Mouse (Mus musculus): ENCODE results near the gene Pdzd3. TPM values are rescaled to one million over a fixed set of nuclear protein-coding genes. Genes with fewer than 3 reads are reported as not detected.

The Pdzd3 gene
- 0.32 and 0.58 TPM in 2 replicates for polyA plus RNA-seq (2015; fragmentation: Nextera tagmentation; extraction: Ambion mirVana)

GRCm38 (mm10) chr9:44251314-44251713 is at the start of gene Pdzd3:
TSS of gene Pdzd3 (minus strand) at chr9:44251471.

GRCm38 (mm10) chr9:44288076-44288958 is 37.0 kb upstream of the Pdzd3 start, which contains the start of gene Abcg4:
TSS of gene Abcg4 (minus strand) at chr9:44288615.

GRCm38 (mm10) chr9:44268432-44268831 is 17.2 kb upstream of the Pdzd3 start, which contains the start of gene Nlrx1:
TSS of gene Nlrx1 (minus strand) at chr9:44268599.

GRCm38 (mm10) chr9:44240399-44240798 is 10.9 kb downstream of the Pdzd3 start, which contains the start of gene Ccdc153:
TSS of gene Ccdc153 (plus strand) at chr9:44240676.

GRCm38 (mm10) chr9:44233802-44234478 is 17.3 kb downstream of the Pdzd3 start, which contains the start of gene Cbl:
TSS of gene Cbl (minus strand) at chr9:44234049.

Other genes with a start within 250 kb of the Pdzd3 start
- 10.9 and 19.0 TPM in 2 replicates for gene Thy1, start 208.1 kb downstream of the Pdzd3 start, polyA plus RNA-seq (2015; fragmentation: Nextera tagmentation; extraction: Ambion mirVana)
- gene Usp2, start 184.4 kb downstream of the Pdzd3 start, polyA plus RNA-seq (2015; fragmentation: Nextera tagmentation; extraction: Ambion mirVana) = 10.1 and 14.3 TPM in 2 replicates
- gene Mfrp, start 149.7 kb downstream of the Pdzd3 start, polyA plus RNA-seq (2015; fragmentation: Nextera tagmentation; extraction: Ambion mirVana) = 0.03 and 0.11 TPM in 2 replicates
- gene C1qtnf5, start 144.2 kb downstream of the Pdzd3 start, polyA plus RNA-seq (2015; fragmentation: Nextera tagmentation; extraction: Ambion mirVana) = 12.8 and 16.9 TPM in 2 replicates
- 0.16 and 0.28 TPM in 2 replicates for gene Gm49380, start 138.0 kb downstream of the Pdzd3 start, polyA plus RNA-seq (2015; fragmentation: Nextera tagmentation; extraction: Ambion mirVana)
- 22.4 and 35.7 TPM in 2 replicates for gene Rnf26, start 138.0 kb downstream of the Pdzd3 start, polyA plus RNA-seq (2015; fragmentation: Nextera tagmentation; extraction: Ambion mirVana)
- gene Mcam, start 117.0 kb downstream of the Pdzd3 start, polyA plus RNA-seq (2015; fragmentation: Nextera tagmentation; extraction: Ambion mirVana) = 27.4 and 36.3 TPM in 2 replicates
- gene Cbl, start 17.4 kb downstream of the Pdzd3 start, polyA plus RNA-seq (2015; fragmentation: Nextera tagmentation; extraction: Ambion mirVana) = 5.7 and 7.4 TPM in 2 replicates
- 2.3 and 4.2 TPM in 2 replicates for gene Ccdc153, start 10.8 kb downstream of the Pdzd3 start, polyA plus RNA-seq (2015; fragmentation: Nextera tagmentation; extraction: Ambion mirVana)
- 14.2 and 22.7 TPM in 2 replicates for gene Nlrx1, start 17.1 kb upstream of the Pdzd3 start, polyA plus RNA-seq (2015; fragmentation: Nextera tagmentation; extraction: Ambion mirVana)
- gene Abcg4, start 37.1 kb upstream of the Pdzd3 start, polyA plus RNA-seq (2015; fragmentation: Nextera tagmentation; extraction: Ambion mirVana) = 8.9 and 12.6 TPM in 2 replicates
- gene Hinfp, start 54.2 kb upstream of the Pdzd3 start, polyA plus RNA-seq (2015; fragmentation: Nextera tagmentation; extraction: Ambion mirVana) = 9.4 and 11.5 TPM in 2 replicates
- gene C2cd2l, start 68.8 kb upstream of the Pdzd3 start, polyA plus RNA-seq (2015; fragmentation: Nextera tagmentation; extraction: Ambion mirVana) = 10.9 and 11.3 TPM in 2 replicates
- gene Dpagt1, start 74.5 kb upstream of the Pdzd3 start, polyA plus RNA-seq (2015; fragmentation: Nextera tagmentation; extraction: Ambion mirVana) = 27.4 and 35.8 TPM in 2 replicates
- gene H2afx, start 83.2 kb upstream of the Pdzd3 start, polyA plus RNA-seq (2015; fragmentation: Nextera tagmentation; extraction: Ambion mirVana) = 99.2 and 108 TPM in 2 replicates
- gene Hmbs, start 92.8 kb upstream of the Pdzd3 start, polyA plus RNA-seq (2015; fragmentation: Nextera tagmentation; extraction: Ambion mirVana) = 110 and 170 TPM in 2 replicates
- gene Vps11, start 110.2 kb upstream of the Pdzd3 start, polyA plus RNA-seq (2015; fragmentation: Nextera tagmentation; extraction: Ambion mirVana) = 27.1 and 43.2 TPM in 2 replicates
- gene Hyou1, start 128.0 kb upstream of the Pdzd3 start, polyA plus RNA-seq (2015; fragmentation: Nextera tagmentation; extraction: Ambion mirVana) = 11.9 and 23.6 TPM in 2 replicates
- 21.6 and 31.8 TPM in 2 replicates for gene Slc37a4, start 145.4 kb upstream of the Pdzd3 start, polyA plus RNA-seq (2015; fragmentation: Nextera tagmentation; extraction: Ambion mirVana)
- 2,801 and 4,350 TPM in 2 replicates for gene Rps25, start 155.7 kb upstream of the Pdzd3 start, polyA plus RNA-seq (2015; fragmentation: Nextera tagmentation; extraction: Ambion mirVana)
- gene Trappc4, start 156.1 kb upstream of the Pdzd3 start, polyA plus RNA-seq (2015; fragmentation: Nextera tagmentation; extraction: Ambion mirVana) = 160 and 163 TPM in 2 replicates
- 17.8 and 22.2 TPM in 2 replicates for gene Ccdc84, start 167.1 kb upstream of the Pdzd3 start, polyA plus RNA-seq (2015; fragmentation: Nextera tagmentation; extraction: Ambion mirVana)
- gene Foxr1, start 189.7 kb upstream of the Pdzd3 start, polyA plus RNA-seq (2015; fragmentation: Nextera tagmentation; extraction: Ambion mirVana) = not detected in 2 replicates
- gene Upk2, start 203.5 kb upstream of the Pdzd3 start, polyA plus RNA-seq (2015; fragmentation: Nextera tagmentation; extraction: Ambion mirVana) = 0.11 TPM in 1 of 2 replicates, not detected in the other
- 8.2 and 8.6 TPM in 2 replicates for gene Bcl9l, start 231.4 kb upstream of the Pdzd3 start, polyA plus RNA-seq (2015; fragmentation: Nextera tagmentation; extraction: Ambion mirVana)

Measured in adrenal gland, postnatal 0 days (tissue).